Mouse (Mus musculus) 3T3-L1 (cell line): Measurements from ENCODE around the gene Hip1r.
A peak's percentile ranks its signal among the peaks of the same experiment; 100 is the strongest.

Source experiments
- DNase-seq: peaks from one replicate; pipeline ENCODE4 v3.0.0-alpha.2; 2015; ENCODE audit warnings: low read depth, low spot score

Hip1r gene

DNA sequence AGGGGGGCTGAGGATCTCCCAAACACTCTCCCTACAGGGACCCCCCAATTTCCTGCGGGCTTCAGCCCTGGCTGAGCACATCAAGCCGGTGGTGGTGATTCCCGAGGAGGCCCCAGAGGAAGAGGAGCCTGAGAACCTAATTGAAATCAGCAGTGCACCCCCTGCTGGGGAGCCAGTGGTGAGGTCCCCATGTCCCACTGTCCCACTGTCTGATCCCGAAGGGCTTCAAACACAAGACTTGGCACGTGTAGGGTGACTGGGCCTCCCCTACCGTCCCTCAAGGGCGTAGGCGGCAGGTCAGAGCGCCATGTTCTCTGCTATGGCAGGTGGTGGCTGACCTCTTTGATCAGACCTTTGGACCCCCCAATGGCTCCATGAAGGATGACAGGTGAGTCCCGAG is 22.8 kb downstream of the Hip1r start:
- peak; percentile 42 for DNase-seq

DNA sequence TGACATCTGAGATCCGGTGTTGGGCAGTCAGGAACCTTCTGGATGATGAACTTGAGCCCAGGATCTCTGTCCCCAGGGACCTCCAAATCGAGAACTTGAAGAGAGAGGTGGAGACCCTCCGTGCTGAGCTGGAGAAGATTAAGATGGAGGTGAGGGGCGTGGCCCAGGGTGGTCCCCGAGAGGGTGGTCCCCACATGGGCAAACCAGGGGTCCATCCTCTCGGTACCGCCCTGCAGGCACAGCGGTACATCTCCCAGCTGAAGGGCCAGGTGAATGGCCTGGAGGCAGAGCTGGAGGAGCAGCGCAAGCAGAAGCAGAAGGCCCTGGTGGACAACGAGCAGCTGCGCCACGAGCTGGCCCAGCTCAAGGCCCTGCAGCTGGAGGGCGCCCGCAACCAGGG is 23.3 kb downstream of the Hip1r start:
- no peak for DNase-seq

DNA sequence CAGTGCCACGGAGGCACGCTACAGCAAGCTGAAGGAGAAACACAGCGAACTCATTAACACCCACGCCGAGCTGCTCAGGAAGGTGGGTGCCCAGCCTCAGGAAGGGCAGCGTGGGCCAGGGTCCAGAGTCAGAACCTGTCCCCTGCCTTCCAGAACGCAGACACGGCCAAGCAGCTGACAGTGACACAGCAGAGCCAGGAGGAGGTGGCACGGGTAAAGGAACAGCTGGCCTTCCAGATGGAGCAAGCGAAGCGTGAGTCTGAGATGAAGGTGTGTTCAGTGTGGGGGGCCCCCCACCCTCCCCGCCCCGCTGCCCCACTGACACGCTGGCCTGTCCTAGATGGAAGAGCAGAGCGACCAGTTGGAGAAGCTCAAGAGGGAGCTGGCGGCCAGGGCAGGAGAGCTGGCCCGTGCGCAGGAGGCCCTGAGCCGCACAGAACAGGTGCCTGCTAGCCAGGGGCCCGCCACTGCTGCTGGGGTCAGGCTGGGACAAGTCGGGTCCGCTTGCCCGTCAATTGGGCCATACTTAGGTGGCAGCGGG is 23.9 kb downstream of the Hip1r start:
- no peak for DNase-seq

DNA sequence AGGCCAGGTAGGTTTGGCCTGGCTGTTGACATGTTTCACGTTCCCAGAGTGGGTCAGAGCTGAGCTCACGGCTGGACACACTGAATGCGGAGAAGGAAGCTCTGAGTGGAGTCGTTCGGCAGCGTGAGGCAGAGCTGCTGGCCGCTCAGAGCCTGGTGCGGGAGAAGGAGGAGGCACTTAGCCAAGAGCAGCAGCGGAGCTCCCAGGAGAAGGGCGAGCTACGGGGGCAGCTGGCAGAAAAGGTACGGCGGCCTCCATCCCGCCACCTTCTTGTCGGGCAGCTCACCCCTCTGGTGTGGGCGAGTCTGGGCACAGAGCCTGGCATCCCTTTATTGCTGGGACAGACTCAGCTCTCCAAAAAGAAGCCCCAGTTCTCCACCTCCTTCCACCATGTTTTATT is 24.4 kb downstream of the Hip1r start:
- no peak for DNase-seq

DNA sequence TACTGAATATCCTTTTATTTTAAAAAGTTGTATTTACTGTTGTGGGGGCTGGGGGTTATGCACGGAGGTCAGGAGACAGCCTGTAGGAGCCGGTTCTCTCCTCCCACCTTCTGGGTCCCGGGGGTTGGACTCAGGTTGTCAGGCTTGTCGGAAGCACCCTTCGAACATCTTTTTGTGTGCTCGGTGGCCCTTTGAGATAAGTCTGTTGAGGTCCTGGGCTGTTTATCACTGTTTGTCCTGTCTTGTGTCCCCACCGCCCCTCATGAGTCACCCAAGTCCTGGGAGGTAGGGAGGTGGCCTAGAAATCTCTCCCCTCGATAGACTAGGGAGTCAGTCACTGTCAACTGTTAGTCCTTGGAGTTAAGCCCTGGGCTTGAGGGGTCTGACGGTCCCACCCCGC is 24.9 kb downstream of the Hip1r start:
- DNase-seq = no peak

DNA sequence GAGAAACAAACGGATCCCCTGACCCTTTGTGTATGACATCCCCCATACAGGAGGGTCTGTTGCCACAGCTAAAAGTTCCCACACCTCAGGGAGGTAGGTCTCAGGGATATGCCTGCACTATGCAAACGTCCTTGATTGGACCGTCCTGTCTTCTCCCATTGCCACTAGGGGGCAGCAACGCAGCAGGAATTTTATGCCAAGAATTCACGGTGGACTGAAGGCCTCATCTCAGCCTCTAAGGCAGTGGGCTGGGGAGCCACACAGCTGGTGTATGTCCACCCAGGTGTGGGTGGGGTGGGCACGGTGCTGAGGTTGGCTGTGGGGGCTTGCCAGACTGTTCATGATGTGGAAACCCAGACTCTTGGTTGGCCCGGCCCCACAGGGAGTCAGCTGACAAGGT is 27.4 kb downstream of the Hip1r start:
- DNase-seq = peak; percentile 94

DNA sequence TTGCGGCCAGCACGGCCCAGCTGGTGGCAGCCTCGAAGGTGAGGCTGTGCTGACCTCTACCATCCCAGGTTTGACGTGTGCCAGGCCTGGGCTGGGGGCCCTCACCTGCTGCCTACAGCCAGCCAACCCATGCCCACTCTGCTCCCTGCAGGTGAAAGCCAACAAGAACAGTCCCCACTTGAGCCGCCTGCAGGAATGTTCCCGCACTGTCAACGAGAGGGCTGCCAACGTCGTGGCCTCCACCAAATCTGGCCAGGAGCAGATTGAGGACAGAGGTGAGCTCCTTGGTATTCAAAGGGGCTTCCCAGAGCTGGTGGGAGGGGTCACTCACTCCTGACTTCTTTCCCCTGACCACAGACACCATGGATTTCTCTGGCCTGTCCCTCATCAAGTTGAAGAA is 27.8 kb downstream of the Hip1r start:
- no peak for DNase-seq

DNA sequence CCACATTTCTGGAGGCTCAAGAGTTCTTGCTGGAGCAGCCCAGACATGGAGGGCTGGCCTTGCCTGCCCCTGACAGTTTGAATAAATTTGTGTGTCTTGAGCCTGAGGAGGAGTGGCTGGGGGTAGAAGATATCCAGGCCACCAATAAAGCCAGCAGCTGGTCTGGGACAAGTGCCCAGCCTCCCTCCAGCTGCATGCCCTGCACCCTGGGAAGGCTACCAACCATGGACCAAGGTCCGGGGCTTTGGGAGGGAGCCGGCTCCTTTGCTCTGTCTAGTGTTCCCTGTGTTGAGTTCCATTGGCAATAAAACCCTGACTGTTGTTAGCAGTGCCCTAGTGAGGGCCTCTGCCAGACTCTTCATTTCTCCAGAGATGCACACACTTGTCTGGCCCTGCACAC is 29.4 kb downstream of the Hip1r start:
- no peak for DNase-seq

DNA sequence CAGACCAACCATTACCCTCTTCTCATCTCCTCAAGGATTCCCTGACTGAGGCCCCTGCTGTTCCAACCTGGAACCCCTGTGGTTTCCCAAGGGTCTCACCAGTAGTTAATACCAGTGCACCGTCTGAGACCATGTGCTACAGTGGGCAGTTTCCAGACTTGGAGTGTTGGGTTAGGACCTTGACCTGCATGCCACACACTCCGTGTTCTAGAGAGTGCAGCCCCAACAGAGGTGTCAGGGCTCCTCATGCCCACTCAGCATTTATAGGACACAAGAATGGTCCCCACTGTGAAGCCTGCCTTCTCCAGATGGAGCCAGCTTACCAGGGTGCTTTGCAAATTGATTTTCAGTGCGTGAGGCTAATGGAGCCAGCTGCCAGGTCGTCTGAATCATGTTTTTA is 29.9 kb downstream of the Hip1r start:
- no peak for DNase-seq

DNA sequence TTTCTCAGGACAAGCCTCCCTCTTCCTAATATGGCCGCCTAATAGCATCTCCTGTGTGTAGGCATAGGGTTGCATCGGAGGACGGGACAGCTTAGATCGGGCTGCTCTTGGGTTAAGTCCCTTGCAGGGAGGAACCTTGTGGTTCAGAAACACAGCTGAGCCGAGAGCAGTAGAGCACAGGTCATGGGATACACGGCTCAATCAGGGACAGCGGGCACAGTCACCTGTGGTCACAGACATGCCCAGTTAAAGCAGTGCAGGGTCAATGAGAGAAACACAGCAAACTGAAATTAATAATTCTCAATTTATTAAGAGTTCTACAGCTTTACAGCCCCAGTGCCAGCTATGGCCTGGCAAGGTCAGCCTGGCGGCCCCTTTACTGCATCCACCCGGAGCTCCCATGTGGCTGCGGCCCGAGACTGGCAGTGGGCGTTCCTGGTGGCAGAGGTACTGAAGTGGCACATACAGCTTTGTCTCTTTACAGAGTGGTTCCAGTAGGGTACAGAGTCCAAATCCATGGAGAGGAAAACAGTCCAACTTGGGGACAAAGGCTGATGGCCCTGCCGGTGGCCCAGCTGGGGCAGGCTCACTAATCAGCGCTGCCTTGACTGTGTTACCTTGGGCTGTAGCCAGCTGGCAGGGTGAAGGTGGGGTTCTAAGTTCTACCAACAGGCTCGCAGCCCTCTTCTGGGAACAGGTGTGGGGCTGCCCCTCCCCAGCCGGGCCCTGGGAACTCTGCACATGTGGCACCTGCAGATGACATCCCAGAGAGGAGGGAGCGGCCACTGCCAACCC is 31.1 kb downstream of the Hip1r start:
- DNase-seq = no peak

DNA sequence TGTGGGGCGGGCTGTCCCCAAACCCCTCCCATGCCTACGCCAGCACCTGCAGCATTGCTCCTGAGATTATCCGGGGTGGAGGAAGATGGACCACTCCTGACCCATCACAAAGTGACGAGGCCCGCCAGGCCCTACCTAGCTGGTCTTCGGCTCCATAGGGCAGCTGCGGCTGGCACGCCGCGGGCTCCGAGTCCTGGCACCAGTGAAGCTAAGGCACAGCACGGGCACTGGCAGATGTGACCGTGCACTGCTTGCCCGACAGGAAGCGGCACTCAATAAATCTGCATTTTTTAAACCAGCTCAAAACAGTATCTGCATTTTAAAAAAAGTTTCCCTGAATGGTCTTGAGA is 31.7 kb downstream of the Hip1r start:
- DNase-seq = no peak

DNA sequence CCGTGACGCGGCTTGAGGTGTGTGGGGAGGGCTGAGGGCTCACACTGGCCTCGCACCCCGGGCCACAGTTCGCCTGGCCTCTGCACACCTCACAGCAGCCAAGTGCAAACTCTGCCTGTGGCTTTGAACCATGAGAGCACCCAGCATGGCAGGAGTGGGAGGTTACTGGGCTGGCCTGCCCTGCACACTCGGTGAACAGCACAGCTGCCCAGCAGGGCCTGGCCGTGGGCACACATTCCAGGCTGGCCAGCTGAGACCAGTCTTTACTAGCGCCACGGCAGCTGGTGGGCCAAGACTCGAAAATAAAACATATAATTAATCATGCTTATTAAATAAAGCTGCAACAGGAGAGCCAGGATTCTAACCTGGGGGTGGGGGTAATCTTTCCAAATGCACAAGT is 32.2 kb downstream of the Hip1r start:
- DNase-seq = no peak

DNA sequence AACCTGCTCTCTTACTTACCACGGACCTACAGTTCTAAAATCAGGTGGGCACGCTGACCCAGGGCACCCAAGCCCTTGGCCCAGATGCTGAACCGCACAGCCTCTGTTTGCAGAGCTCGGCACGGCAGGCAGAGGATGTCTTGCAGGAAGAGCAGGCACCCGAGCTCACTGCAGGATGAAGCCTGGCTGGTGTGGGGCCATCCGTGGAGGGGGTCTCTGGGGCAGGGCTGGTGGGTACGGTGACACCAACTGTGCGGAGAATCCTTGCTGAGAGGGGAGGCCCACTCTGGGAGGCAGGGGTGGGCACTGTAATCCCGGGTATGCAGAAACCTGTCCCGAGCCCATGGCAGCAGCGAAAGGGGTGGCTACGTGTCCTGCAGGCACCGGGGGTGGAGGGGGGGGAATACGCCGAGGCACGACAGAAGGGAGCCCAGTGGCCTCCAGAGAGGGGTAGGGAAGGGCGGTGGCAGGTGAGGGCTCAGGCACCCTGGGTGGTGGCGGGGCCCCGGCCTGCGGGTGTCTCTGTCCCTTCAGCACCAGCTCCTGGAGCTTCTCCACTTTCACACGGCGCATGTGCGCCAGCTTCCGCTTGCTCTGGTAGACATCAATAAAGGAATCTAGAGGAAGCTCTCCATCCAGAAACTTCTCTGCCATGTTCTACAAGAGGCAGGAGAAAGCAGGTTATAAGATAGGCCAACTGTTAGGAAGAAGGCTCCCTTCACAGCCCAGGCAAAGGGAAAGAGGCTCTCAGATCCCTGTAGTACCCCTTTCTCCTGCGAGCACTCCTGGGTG is 32.9 kb downstream of the Hip1r start:
- DNase-seq = no peak

DNA sequence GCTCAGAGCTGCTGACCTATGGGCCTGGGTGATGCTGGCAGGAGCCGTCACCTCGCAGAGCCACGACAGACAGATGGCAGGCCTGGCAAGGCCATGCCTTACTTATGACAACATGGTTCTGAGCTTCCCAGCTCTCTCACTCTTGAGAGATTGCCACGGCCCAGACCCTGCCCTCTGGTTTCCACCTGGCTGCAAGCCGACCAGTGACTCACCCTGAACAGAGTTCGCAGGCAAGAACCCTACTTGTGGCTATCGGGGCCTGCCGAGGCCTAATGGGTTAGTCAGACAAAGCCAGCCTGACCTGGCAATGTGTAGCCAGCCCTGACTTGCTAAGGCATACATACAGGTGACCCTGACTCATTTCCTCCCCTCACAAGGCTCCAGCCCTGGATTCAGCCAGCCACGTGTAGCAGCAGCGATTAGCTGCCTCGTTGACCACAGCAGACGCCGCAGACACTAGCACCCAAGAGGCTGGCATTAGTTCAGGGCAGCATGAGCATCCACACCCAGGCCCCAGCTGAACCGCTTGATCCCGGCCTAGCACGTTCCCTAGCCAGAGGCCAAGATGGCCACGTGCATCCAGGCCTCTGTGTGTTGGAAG is 33.6 kb downstream of the Hip1r start:
- peak; percentile 99 for DNase-seq

DNA sequence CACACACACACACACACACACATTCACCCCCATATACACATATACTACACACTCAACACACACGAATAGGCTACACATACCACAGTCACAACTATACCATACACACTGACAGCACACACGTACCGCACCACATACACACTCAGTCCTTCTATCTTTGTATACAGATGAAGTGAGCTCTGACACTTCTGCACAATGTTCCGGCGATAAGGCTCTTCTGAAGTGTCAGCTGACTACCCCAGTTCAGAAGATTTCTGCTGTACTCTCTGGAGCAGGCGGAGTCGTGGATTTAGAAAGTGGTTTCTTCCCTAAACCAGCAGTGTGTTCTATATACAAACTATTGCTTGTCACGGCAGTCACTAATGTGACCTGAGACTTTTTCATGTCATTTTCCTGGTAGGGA is 36.6 kb downstream of the Hip1r start:
- DNase-seq = no peak

DNA sequence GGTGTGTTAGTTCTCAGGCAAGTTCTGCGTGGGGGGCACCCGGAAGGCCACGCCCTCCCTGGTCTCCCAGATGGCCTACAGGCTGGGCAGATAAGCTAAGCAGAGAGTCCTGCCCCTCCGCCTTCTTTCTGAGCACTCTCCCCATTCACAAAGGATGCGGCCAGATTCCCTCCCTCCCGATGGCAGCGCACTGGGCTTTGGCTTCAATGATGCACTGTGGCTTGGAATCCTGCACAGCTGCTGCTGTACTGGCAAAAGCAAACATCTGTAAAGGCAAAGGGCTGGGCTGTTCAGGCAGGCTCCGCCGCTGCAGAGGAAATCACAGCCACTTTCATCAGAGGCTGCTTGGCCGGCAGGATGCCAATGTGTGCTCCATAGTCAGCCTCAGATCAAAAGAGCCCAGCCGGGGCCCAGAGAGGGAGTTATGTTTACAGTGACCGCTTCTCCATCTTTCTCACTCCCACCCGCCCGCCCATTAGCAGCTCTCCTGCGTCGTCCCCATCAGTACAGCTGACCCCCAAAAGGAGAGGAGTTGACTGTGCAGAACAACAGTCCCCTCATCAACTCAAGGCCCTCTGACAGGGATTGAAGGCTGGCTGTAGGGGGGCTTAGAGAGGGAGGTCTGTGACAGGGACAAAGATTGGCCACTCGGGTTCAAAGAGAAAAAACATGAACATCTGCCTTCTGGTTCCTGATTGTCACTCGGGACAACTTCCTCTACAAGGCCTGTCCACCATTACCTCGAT is 37.7 kb downstream of the Hip1r start:
- DNase-seq = no peak

DNA sequence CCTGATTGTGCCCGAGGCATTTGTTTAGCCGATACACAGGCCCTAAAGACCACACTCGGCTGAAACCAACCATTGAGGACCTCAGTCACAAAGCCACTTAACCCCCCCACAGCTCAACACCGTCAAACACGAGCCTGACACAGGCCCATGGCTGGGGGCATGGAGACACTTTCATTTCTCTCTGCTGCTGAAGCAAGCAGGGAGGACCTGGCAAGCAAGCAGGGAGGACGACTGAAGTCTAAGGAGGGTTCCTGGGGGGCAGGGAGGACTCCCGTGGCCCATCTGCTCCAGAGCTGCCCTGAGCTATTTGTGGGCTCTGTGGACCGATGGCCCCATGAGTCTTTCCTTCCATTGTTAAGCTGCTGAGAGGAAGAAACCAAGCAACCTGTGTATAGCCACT is 38.5 kb downstream of the Hip1r start:
- DNase-seq = no peak

DNA sequence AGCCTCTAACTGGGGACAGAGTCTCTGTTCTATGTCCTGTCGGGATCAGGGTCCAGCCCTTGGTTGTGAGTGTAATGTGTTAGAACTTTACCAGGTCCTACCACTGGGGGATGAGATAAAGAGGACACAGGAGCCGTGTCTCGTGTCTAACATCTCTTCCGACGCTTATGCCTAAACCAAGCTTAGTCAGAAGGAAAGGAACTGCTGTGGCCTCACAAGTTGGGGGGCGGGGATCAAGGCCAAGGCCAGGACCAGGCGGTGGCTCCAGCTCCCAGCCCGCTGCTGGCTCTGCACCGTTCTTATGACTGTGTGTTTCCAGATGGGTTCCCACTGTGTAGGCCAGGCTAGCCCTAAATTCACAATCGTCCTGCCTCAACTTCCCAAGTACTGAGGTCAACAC is 39.5 kb downstream of the Hip1r start:
- no peak for DNase-seq

DNA sequence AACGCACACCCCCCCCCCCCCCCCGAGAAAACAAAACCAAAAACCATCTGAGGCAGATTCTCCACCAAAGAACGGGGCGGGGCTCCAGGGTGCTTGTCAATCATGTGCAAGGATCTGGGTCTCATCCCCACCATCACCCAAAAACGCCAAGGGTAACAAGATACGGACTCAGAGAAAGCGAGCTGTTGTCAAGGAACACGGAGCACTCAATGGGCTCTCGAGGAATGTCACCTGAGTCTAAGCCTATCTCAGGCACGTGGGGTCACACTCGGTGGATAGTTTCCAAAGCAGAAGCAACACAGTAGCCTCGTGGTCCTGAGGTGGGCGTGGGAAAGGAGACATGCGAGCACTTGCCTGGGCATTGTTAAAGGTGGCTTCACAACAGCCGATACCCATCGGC is 40.3 kb downstream of the Hip1r start:
- no peak for DNase-seq

DNA sequence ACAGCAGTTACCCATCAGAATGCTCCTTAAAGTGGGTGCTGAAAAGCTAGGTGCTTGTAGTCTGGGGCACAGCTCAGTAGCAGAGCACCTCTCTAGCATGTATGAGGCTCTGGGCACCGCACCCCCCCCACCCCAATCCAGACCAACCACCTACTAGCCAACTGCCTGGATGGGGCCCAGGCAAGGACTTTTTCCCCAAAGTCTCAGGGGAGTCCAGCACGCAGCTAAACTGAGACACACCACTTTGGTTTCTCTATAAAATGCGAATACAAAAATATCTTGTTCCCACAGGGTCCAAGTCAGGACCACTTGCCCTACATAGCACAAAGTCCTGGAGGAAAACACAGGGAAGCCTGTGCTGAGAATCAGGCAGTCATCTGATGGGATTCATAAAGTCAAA is 40.8 kb downstream of the Hip1r start:
- DNase-seq = no peak

DNA sequence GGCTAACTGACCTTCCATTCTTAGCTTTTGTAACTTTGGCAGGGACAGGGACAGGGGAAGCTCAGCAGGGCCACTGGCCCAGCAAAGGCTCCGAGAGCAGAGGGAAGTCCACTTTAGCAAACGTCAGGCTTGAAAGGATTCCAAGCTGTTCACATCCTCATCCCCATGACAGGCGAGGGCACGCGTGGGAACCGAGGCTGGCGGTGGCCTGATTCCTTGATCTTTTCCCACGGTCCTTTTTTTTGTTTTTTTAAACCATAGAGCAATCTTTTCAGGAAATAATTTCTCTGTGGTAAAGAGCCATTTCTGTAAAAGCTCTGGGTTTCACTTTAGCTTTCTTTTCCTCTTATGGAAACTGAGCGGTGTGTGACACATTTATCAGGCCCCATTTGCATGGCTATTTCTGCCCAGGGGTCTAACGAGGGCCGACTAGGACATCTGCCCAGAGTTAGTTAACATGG is 41.4 kb downstream of the Hip1r start:
- DNase-seq = no peak

DNA sequence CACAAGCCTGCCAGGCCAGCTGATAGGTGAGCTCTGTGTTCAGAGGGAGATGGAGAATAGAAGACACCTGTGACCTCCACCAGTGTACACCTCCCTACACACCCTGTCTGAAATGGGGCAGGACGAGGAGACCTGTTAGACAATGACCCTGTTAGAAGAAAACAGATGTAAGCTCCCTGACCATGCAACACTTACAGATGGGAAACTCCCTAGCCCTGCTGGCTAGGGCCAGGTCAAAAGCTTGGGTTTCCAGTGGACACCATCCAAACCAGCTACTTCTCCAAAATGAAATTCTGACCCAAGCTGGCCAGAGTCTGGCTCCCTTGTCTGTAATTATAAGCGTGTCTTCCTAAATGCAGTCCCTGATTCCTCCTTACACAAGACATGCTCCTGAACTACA is 42.3 kb downstream of the Hip1r start:
- peak; percentile 48 for DNase-seq
